Mouse (Mus musculus) G1E (cell line): ENCODE results near the gene Hmx1.

Experiments
- CTCF ChIP-seq: IDR thresholded peaks from 2 replicates; pipeline ENCODE4 v1.5.1; 2012; ENCODE audit warnings: low read depth, low read length, inconsistent platforms, mixed read lengths
- GATA1 ChIP-seq: IDR thresholded peaks from 2 replicates; pipeline ENCODE4 v1.6.1; 2012; ENCODE audit warnings: borderline replicate concordance, low read length, inconsistent platforms, mixed read lengths
- POLR2AphosphoS5 ChIP-seq: IDR thresholded peaks from 2 replicates; pipeline ENCODE4 v1.6.1; 2012; ENCODE audit warnings: low read depth, low read length, inconsistent platforms; ENCODE audit not compliant: insufficient replicate concordance

- no peak for TF ChIP-seq CTCF
- TF ChIP-seq GATA1: no peak
- TF ChIP-seq POLR2AphosphoS5: no peak
Measured at GRCm38 (mm10) chr5:35411028-35411427, 22.1 kb downstream of the Hmx1 start.
